ENCODE assay signal across 31 mouse cellular contexts in the genomic region with DNA sequence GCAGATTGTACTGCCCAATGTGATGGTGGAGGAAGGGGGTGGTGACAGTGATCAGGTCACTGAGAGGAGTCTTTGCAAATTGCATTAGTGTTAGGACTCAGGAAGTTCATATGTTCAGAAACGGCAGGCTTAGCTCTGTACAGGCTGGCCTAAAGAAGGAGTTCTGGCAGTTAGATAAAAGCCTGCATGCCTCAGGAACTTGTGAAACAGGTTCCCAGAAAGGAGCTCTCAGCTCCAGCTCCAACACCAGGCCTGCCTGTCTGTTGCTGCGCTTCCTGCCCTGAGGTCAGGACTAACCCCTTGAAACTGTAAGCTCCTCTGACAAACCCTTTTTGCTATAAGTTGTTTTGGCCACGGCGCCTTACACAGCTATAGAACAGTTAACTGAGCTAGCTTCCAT. TPM values are rescaled to one million over a fixed set of nuclear protein-coding genes. Genes with fewer than 3 reads are reported as not detected.
A peak's percentile ranks its signal among the peaks of the same experiment; 100 is the strongest.
DNase-seq lines count a peak whose midpoint lies in the region; ATAC-seq and TF ChIP-seq lines count a peak whose summit lies in the region.
"Had no signal": no experiment of that assay in that cellular context is flagged by ENCODE, and none has a peak within 500 bp of the region (broad histone marks: within the 10 kb centered on the region; RNA-seq: fewer than 3 reads in every experiment).

No protein-coding gene starts in this region.

- H3K27ac ChIP-seq in lung, postnatal 0 days (ENCODE audit: low read length) = no peak overlapping the region
- H3K27ac ChIP-seq: embryonic facial prominence, embryonic 12.5 days; heart, adult 2 months; heart, embryonic 13.5 days; hindbrain, postnatal 0 days; kidney, postnatal 0 days; limb, embryonic 12.5 days; liver, embryonic 13.5 days; midbrain, embryonic 15.5 days; neural tube, embryonic 13.5 days had no signal

- H3K4me3 ChIP-seq in lung, postnatal 0 days (ENCODE audit: low read depth, low read length) = no peak overlapping the region
- H3K4me3 ChIP-seq: embryonic facial prominence, embryonic 12.5 days; heart, adult 2 months; heart, embryonic 13.5 days; limb, embryonic 12.5 days; liver, embryonic 13.5 days; midbrain, embryonic 15.5 days; myocyte; neural tube, embryonic 13.5 days had no signal

- no peak overlapping the region for H3K4me2 ChIP-seq in lung, postnatal 0 days (replicated peaks; ENCODE audit: low read depth, low read length)
- H3K4me2 ChIP-seq: embryonic facial prominence, embryonic 12.5 days; heart, embryonic 13.5 days; limb, embryonic 12.5 days; liver, embryonic 13.5 days; midbrain, embryonic 15.5 days; neural tube, embryonic 13.5 days had no signal

- peak; percentile 38; the same call in 1 of the 2 replicates for ATAC-seq in lung, postnatal 0 days
- ATAC-seq: forebrain, embryonic 16.5 days; hindbrain, postnatal 0 days; midbrain, embryonic 15.5 days had no signal

- H3K36me3 ChIP-seq in lung, postnatal 0 days (ENCODE audit: insufficient read depth, low read length) = no peaks in the 10 kb centered on the region
- H3K36me3 ChIP-seq: embryonic facial prominence, embryonic 12.5 days; heart, embryonic 13.5 days; limb, embryonic 12.5 days; liver, embryonic 13.5 days; midbrain, embryonic 15.5 days; neural tube, embryonic 13.5 days had no signal

- no peak for TF ChIP-seq CTCF in lung, postnatal 0 days (IDR thresholded peaks at IDR 0.05)

- no peaks in the 10 kb centered on the region for H3K27me3 ChIP-seq in lung, postnatal 0 days (replicated peaks; ENCODE audit: insufficient read depth, low read length)
- H3K27me3 ChIP-seq: embryonic facial prominence, embryonic 12.5 days; heart, embryonic 13.5 days; limb, embryonic 12.5 days; liver, embryonic 13.5 days; midbrain, embryonic 15.5 days; neural tube, embryonic 13.5 days had no signal

- no peaks in the 10 kb centered on the region for H3K4me1 ChIP-seq in lung, postnatal 0 days (ENCODE audit: insufficient read depth, low read depth, low read length)
- H3K4me1 ChIP-seq: heart, embryonic 13.5 days; limb, embryonic 12.5 days; liver, embryonic 13.5 days; midbrain, embryonic 15.5 days; neural tube, embryonic 13.5 days had no signal

- peak; percentile 13 for DNase-seq in embryo, embryonic 10.5 days (ENCODE audit: low spot score)
- DNase-seq in embryo, embryonic 10 days (ENCODE audit: low spot score) = no peak
- peak; percentile 37 for DNase-seq in lung, postnatal 0 days (ENCODE audit: low spot score)
- no peak for DNase-seq in lung, postnatal 4 days
- peak; percentile 76 for DNase-seq in fat pad, adult 2 months (ENCODE audit: extremely low read depth, low read depth, low spot score)
- peak; percentile 4 for DNase-seq in yolk sac, embryonic 10.5 days (ENCODE audit: low spot score)
- no peak for DNase-seq in adrenal gland, postnatal 10 days
- no peak for DNase-seq in gastrocnemius, postnatal 4 days (ENCODE audit: low spot score in 2 of 2)
- DNase-seq: adrenal gland, postnatal 36 days; cerebellum, adult 9-10 months; gastrocnemius, postnatal 14 days; heart, adult 2 months; heart, postnatal 14 days; kidney, adult 11 months; liver, embryonic 13.5 days; lung, postnatal 36 days; retina, postnatal 1 day; right cerebral cortex, postnatal 25 days; spleen, adult 18-20 months; thymus, adult 18-20 months; thymus, postnatal 4 days had no signal

- no peak overlapping the region for H3K9ac ChIP-seq in lung, postnatal 0 days (replicated peaks; ENCODE audit: low read depth)
- H3K9ac ChIP-seq: embryonic facial prominence, embryonic 12.5 days; heart, embryonic 13.5 days; limb, embryonic 12.5 days; liver, embryonic 13.5 days; midbrain, embryonic 15.5 days; neural tube, embryonic 13.5 days had no signal

- no peaks in the 10 kb centered on the region for H3K9me3 ChIP-seq in lung, postnatal 0 days (ENCODE audit: low read length)
- H3K9me3 ChIP-seq: embryonic facial prominence, embryonic 12.5 days; heart, embryonic 13.5 days; limb, embryonic 12.5 days; liver, embryonic 13.5 days; midbrain, embryonic 15.5 days; neural tube, embryonic 13.5 days had no signal

- no peak for TF ChIP-seq EP300 in lung, postnatal 0 days (IDR thresholded peaks at IDR 0.05)

- WGBS in lung, postnatal 0 days = 61% methylated on average over 4 of the region's 4 CpGs

RNA-seq across cellular contexts. Expression of a gene that starts 28.8 kb away (rescaled TPM):
- polyA plus RNA-seq in lung, postnatal 0 days (2015; fragmentation: Nextera tagmentation; extraction: Ambion mirVana) = 22.1 and 28.3 TPM in 2 replicates
- total RNA-seq in adrenal gland, postnatal 10 days (2021) = 1 to 10 TPM; 2.0 to 4.7 TPM
- 1 to 10 TPM; 5.4 to 5.8 TPM for total RNA-seq in gastrocnemius, postnatal 4 days (2021)
- total RNA-seq: megakaryocyte-erythroid progenitor cell, adult 5-6 weeks had no signal

Comparison
In these comparisons a context has a peak if more than half of its experiments do, and no peak if none do; other contexts are left out.
1. DNase-seq: peak in embryo, embryonic 10.5 days (single experiment), lung, postnatal 0 days (single experiment), fat pad, adult 2 months (single experiment) and yolk sac, embryonic 10.5 days (single experiment); none in embryo, embryonic 10 days (single experiment), lung, postnatal 4 days (0 of 2), adrenal gland, postnatal 10 days (single experiment) and gastrocnemius, postnatal 4 days (0 of 2).